Mouse (Mus musculus): ENCODE measurements at regions not wholly inside any gene's neighbourhood (a gene's known extent, or its start where the extent isn't known, plus 50 kb on each side); places are given as distances from the start of the nearest gene placed in this dataset.

DNA sequence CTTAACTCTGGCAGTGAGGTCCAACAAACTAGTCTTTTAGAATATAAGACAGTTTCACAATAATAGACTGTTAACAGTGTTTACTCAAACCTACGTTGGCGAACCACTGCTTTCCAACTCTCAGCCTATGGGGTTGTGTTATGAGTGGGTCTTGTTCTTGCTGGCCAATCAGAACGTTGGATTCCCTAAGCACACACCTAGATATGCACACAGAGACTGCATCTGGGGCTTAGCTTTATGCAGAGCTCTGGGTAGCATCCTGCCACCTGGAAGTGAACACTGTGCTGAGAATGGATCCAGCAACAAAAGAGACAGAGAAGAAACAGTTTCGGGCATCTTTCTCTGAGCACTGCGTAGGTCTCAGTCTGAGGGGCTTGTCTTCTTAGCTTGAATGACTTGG lies 158.0 kb upstream of the N4bp1 start:
- no peak for TF ChIP-seq CTCF (IDR thresholded peaks at IDR 0.05; ENCODE audit: borderline replicate concordance, control insufficient read depth, extremely low read depth, insufficient read depth, low read length, poor library complexity)
- no peak for TF ChIP-seq POLR2A (IDR thresholded peaks at IDR 0.05; ENCODE audit: control insufficient read depth, extremely low read depth, insufficient read depth, low read length, poor library complexity)

Data from thymus, adult 2 months (tissue).